Mouse (Mus musculus) kidney, embryonic 16.5 days (tissue): ENCODE results near the gene Fhl1. TPM values are rescaled to one million over a fixed set of nuclear protein-coding genes. Genes with fewer than 3 reads are reported as not detected.

ENCODE experiments used
- polyA plus RNA-seq: library from polyadenylated mRNA; unstranded; fragments of >200 nt; fragmentation: Nextera tagmentation; extraction: Ambion mirVana; gene quantifications from 2 replicates; pipeline ENCODE4 v1.2.1, GENCODE M21; 2015

The Fhl1 gene
- polyA plus RNA-seq, 1 experiment from 2014 or later = 110 TPM

Other genes with a start within 250 kb of the Fhl1 start
- not detected in 2 replicates for gene Gm10477, start 207.0 kb upstream of the Fhl1 start, polyA plus RNA-seq
- not detected in 2 replicates for gene Gm648, start 182.2 kb upstream of the Fhl1 start, polyA plus RNA-seq
- 28.7 and 32.5 TPM in 2 replicates for gene Mmgt1, start 133.7 kb upstream of the Fhl1 start, polyA plus RNA-seq
- 13.1 and 13.5 TPM in 2 replicates for gene Slc9a6, start 122.0 kb upstream of the Fhl1 start, polyA plus RNA-seq
- 1.5 and 1.6 TPM in 2 replicates for gene Map7d3, start 90.5 kb downstream of the Fhl1 start, polyA plus RNA-seq
- 0.11 TPM in 1 of 2 replicates, not detected in the other for gene Adgrg4, start 138.4 kb downstream of the Fhl1 start, polyA plus RNA-seq